In genomic region chr11:93987625-93988327, GRCm38 (mm10) we compare ENCODE assay signal across 9 mouse cellular contexts. TPM values are rescaled to one million over a fixed set of nuclear protein-coding genes. Genes with fewer than 3 reads are reported as not detected.
A peak's percentile ranks its signal among the peaks of the same experiment; 100 is the strongest.
DNase-seq lines count a peak whose midpoint lies in the region; ATAC-seq and TF ChIP-seq lines count a peak whose summit lies in the region.
"Had no signal": no experiment of that assay in that cellular context is flagged by ENCODE, and none has a peak within 500 bp of the region (broad histone marks: within the 10 kb centered on the region; RNA-seq: fewer than 3 reads in every experiment).

No protein-coding gene starts in this region.

- H3K4me1 ChIP-seq in heart, embryonic 16.5 days (ENCODE audit: control insufficient read depth, insufficient read depth, low read length): peaks cover 19% of the 10 kb centered on the region
- peaks cover 12% of the 10 kb centered on the region; the same call in 1 of the 2 replicates for H3K4me1 ChIP-seq in lung, postnatal 0 days (ENCODE audit: insufficient read depth, low read depth, low read length)
- no peaks in the 10 kb centered on the region for H3K4me1 ChIP-seq in forebrain, postnatal 0 days (ENCODE audit: insufficient read depth)

- TF ChIP-seq EP300 in lung, postnatal 0 days (IDR thresholded peaks at IDR 0.05): peak; percentile 50; the same call in 1 of the 2 replicates

- peak; percentile 35 to 76 for DNase-seq in adrenal gland, adult (ENCODE audit: inconsistent age in 2 of 2, low spot score in 1 of 2)
- DNase-seq in adrenal gland, adult 8-10 months: no peak
- peak; percentile 61 for DNase-seq in adipocyte (ENCODE audit: low spot score)
- DNase-seq in lung, postnatal 0 days (ENCODE audit: low spot score): peak; percentile 47
- DNase-seq in forebrain, postnatal 0 days: no peak
- DNase-seq in urinary bladder, adult 18-20 months (ENCODE audit: low spot score in 2 of 2): no peak
- no peak for DNase-seq in thymus, postnatal 25 days
- DNase-seq: cerebellum, adult 11 months had no signal

- H3K4me3 ChIP-seq in heart, embryonic 16.5 days (ENCODE audit: low read length): no peak overlapping the region
- no peak overlapping the region for H3K4me3 ChIP-seq in lung, postnatal 0 days (ENCODE audit: low read depth, low read length)
- H3K4me3 ChIP-seq in forebrain, postnatal 0 days (ENCODE audit: low read depth, low read length): no peak overlapping the region

- TF ChIP-seq CTCF in lung, postnatal 0 days (IDR thresholded peaks at IDR 0.05): no peak
- TF ChIP-seq CTCF in forebrain, postnatal 0 days (IDR thresholded peaks at IDR 0.05; ENCODE audit: low read depth): no peak

- no peak overlapping the region; the same call in 1 of the 2 replicates for H3K9ac ChIP-seq in heart, embryonic 16.5 days (ENCODE audit: low read length)
- H3K9ac ChIP-seq in lung, postnatal 0 days (replicated peaks; ENCODE audit: low read depth): no peak overlapping the region
- H3K9ac ChIP-seq in forebrain, postnatal 0 days: no peak overlapping the region

- peak; percentile 50 for ATAC-seq in heart, embryonic 16.5 days (replicated peaks; ENCODE audit: extremely low read depth, insufficient read depth, low FRiP score)
- peak; percentile 43 for ATAC-seq in lung, postnatal 0 days
- ATAC-seq in forebrain, postnatal 0 days: no peak

- H3K9me3 ChIP-seq in heart, embryonic 16.5 days (replicated peaks; ENCODE audit: control insufficient read depth, low read length): no peaks in the 10 kb centered on the region
- H3K9me3 ChIP-seq in lung, postnatal 0 days (ENCODE audit: low read length): no peaks in the 10 kb centered on the region
- H3K9me3 ChIP-seq in forebrain, postnatal 0 days (ENCODE audit: low read length): no peaks in the 10 kb centered on the region

- H3K27me3 ChIP-seq in heart, embryonic 16.5 days (ENCODE audit: control insufficient read depth, insufficient read depth, low read length): no peaks in the 10 kb centered on the region
- no peaks in the 10 kb centered on the region for H3K27me3 ChIP-seq in lung, postnatal 0 days (replicated peaks; ENCODE audit: insufficient read depth, low read length)
- H3K27me3 ChIP-seq in forebrain, postnatal 0 days (ENCODE audit: insufficient read depth, low read length): no peaks in the 10 kb centered on the region

- H3K36me3 ChIP-seq in heart, embryonic 16.5 days (ENCODE audit: control insufficient read depth, insufficient read depth): no peaks in the 10 kb centered on the region
- no peaks in the 10 kb centered on the region for H3K36me3 ChIP-seq in lung, postnatal 0 days (ENCODE audit: insufficient read depth, low read length)
- H3K36me3 ChIP-seq in forebrain, postnatal 0 days (ENCODE audit: insufficient read depth): no peaks in the 10 kb centered on the region

- H3K27ac ChIP-seq in heart, embryonic 16.5 days (ENCODE audit: low read length): peak overlapping the region; percentile 96
- peak overlapping the region; percentile 90 for H3K27ac ChIP-seq in lung, postnatal 0 days (ENCODE audit: low read length)
- H3K27ac ChIP-seq in forebrain, postnatal 0 days (ENCODE audit: low read depth, low read length): no peak overlapping the region

- peak overlapping the region; percentile 42 for H3K4me2 ChIP-seq in heart, embryonic 16.5 days (ENCODE audit: low read depth, low read length)
- H3K4me2 ChIP-seq in lung, postnatal 0 days (replicated peaks; ENCODE audit: low read depth, low read length): peak overlapping the region; percentile 28; the same call in 1 of the 2 replicates
- H3K4me2 ChIP-seq in forebrain, postnatal 0 days (ENCODE audit: low read depth): no peak overlapping the region

- WGBS in heart, embryonic 16.5 days: 35% methylated on average over 8 of the region's 8 CpGs
- 49% methylated on average over 8 of the region's 8 CpGs for WGBS in lung, postnatal 0 days
- WGBS in forebrain, postnatal 0 days: 75% methylated on average over 8 of the region's 8 CpGs

RNA-seq across cellular contexts. Expression of gene Spag9, which starts 8.1 kb away (rescaled TPM):
- 100 to 1,000 TPM in 2 of 4 experiments, 10 to 100 TPM in 2; 93.5 to 138 (median 115) TPM for total RNA-seq in adrenal gland, adult 8-10 months (2022)
- polyA plus RNA-seq in heart, embryonic 16.5 days (2015; fragmentation: Nextera tagmentation; extraction: Ambion mirVana): 31.7 and 36.2 TPM in 2 replicates
- 77.9 and 87.4 TPM in 2 replicates for polyA plus RNA-seq in lung, postnatal 0 days (2015; fragmentation: Nextera tagmentation; extraction: Ambion mirVana)
- total RNA-seq in forebrain, postnatal 0 days (2014; rRNA removed): 127 and 155 TPM in 2 replicates
- 50.0 and 67.1 TPM in 2 replicates for polyA plus RNA-seq in forebrain, postnatal 0 days (2015; fragmentation: Nextera tagmentation; extraction: Ambion mirVana)

RNA-seq across cellular contexts. Expression of gene Nme1, which starts 19.5 kb away (rescaled TPM):
- total RNA-seq in adrenal gland, adult 8-10 months (2022): 10 to 100 TPM; 36.1 to 56.6 (median 44.8) TPM
- polyA plus RNA-seq in heart, embryonic 16.5 days (2015; fragmentation: Nextera tagmentation; extraction: Ambion mirVana): 68.6 and 104 TPM in 2 replicates
- polyA plus RNA-seq in lung, postnatal 0 days (2015; fragmentation: Nextera tagmentation; extraction: Ambion mirVana): 35.2 and 42.4 TPM in 2 replicates
- 60.0 and 103 TPM in 2 replicates for total RNA-seq in forebrain, postnatal 0 days (2014; rRNA removed)
- 361 and 415 TPM in 2 replicates for polyA plus RNA-seq in forebrain, postnatal 0 days (2015; fragmentation: Nextera tagmentation; extraction: Ambion mirVana)

RNA-seq across cellular contexts. Expression of gene Gm20390, which starts 19.7 kb away (rescaled TPM):
- 100 to 1,000 TPM in 1 of 4 experiments, 10 to 100 TPM in 3; 71.9 to 117 (median 88.3) TPM for total RNA-seq in adrenal gland, adult 8-10 months (2022)
- 182 and 233 TPM in 2 replicates for polyA plus RNA-seq in heart, embryonic 16.5 days (2015; fragmentation: Nextera tagmentation; extraction: Ambion mirVana)
- polyA plus RNA-seq in lung, postnatal 0 days (2015; fragmentation: Nextera tagmentation; extraction: Ambion mirVana): 91.0 and 120 TPM in 2 replicates
- 90.4 and 115 TPM in 2 replicates for total RNA-seq in forebrain, postnatal 0 days (2014; rRNA removed)
- 448 and 574 TPM in 2 replicates for polyA plus RNA-seq in forebrain, postnatal 0 days (2015; fragmentation: Nextera tagmentation; extraction: Ambion mirVana)

RNA-seq across cellular contexts. Expression of gene Nme2, which starts 31.7 kb away (rescaled TPM):
- total RNA-seq in adrenal gland, adult 8-10 months (2022): 100 to 1,000 TPM; 422 to 501 (median 468) TPM
- polyA plus RNA-seq in heart, embryonic 16.5 days (2015; fragmentation: Nextera tagmentation; extraction: Ambion mirVana): 408 and 420 TPM in 2 replicates
- 246 and 280 TPM in 2 replicates for polyA plus RNA-seq in lung, postnatal 0 days (2015; fragmentation: Nextera tagmentation; extraction: Ambion mirVana)
- total RNA-seq in forebrain, postnatal 0 days (2014; rRNA removed): 299 and 495 TPM in 2 replicates
- 195 and 278 TPM in 2 replicates for polyA plus RNA-seq in forebrain, postnatal 0 days (2015; fragmentation: Nextera tagmentation; extraction: Ambion mirVana)

Comparison
In these comparisons a context has a peak if more than half of its experiments do, and no peak if none do; other contexts are left out.
1. DNase-seq: peak in adrenal gland, adult (2 of 2), adipocyte (single experiment) and lung, postnatal 0 days (single experiment); none in adrenal gland, adult 8-10 months (single experiment), forebrain, postnatal 0 days (single experiment), urinary bladder, adult 18-20 months (0 of 2) and thymus, postnatal 25 days (single experiment).